Mouse (Mus musculus): ENCODE data around the gene Tmem86a. TPM values are rescaled to one million over a fixed set of nuclear protein-coding genes. Genes with fewer than 3 reads are reported as not detected.

The Tmem86a gene
- polyA plus RNA-seq (2012; rRNA removed) = 12.0 and 13.4 TPM in 2 replicates

DNA sequence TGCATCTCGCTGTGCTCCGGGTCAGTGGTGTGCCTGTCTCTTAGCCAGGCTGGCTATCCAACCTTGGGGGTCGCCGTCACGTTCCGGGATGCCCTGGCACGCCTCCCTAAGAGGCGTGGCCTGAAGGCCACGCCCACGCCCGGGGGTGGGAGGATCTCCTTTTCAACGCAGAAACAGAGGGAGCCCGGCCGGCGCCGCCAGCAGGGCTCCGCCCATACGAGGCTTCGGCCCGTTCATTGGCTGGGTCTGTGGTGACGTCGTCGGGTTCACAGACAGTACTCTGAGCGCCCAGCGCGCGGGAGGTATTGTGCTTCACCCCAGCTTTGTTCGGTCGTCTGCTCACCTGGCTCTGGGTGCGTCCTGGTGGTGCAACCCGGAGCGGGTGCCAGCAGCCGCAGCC, at the start of gene Tmem86a:
TSS of gene Tmem86a (plus strand) at position 236 of the 400 bp plus-strand sequence.

DNA sequence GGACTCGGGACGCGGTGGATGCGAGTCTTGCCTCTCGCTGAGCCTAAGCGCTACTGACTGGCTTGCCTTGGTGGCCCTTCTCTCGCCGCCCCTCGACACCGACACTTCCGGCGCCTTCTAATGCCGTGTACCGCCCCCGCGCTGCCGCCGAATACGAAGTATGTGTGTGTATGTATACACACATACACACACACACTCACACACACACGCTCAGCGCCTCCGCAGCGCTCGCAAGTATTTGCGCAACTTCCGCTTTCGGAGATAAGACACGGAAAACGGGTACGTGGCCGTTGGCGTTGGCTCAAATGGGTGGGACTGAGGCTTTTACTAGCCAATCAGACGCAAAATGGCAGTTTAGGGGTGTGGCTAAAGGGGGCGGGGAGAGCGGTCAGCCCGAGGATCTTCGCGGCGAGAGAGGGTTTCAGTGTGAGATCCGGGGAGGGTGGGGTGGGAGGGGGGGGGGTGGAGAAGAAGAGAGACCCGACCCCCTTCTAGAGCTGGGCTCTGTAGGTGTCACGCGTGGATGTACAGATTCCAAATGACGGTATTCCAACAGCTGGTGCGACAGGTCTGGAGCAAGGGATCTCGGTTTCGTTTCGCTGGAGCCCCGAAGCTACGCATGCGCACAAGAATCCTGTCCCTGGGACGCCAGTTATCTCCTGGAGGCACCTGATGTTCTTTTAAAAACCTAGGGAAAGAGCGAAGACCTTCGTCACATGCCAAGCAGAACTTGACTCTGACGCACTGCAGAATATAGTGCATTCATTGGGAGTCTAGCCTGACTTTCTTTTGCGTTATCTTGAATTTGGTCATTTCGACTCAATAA, 42.0 kb upstream of the Tmem86a start, which contains the start of gene Spty2d1:
TSS of gene Spty2d1 (minus strand) at position 244 of the 826 bp plus-strand sequence.

Other genes with a start within 250 kb of the Tmem86a start
- gene Ldha, start 209.1 kb upstream of the Tmem86a start, polyA plus RNA-seq (2012; rRNA removed) = 348 and 395 TPM in 2 replicates
- 0.16 TPM in 2 replicates for gene Ldhc, start 189.4 kb upstream of the Tmem86a start, polyA plus RNA-seq (2012; rRNA removed)
- gene Tsg101, start 130.6 kb upstream of the Tmem86a start, polyA plus RNA-seq (2012; rRNA removed) = 16.2 and 22.1 TPM in 2 replicates
- 4.0 and 4.6 TPM in 2 replicates for gene Uevld, start 92.1 kb upstream of the Tmem86a start, polyA plus RNA-seq (2012; rRNA removed)
- gene Gm9999, start 67.0 kb upstream of the Tmem86a start, polyA plus RNA-seq (2012; rRNA removed) = not detected in 2 replicates
- 6.1 and 7.1 TPM in 2 replicates for gene Spty2d1, start 42.2 kb upstream of the Tmem86a start, polyA plus RNA-seq (2012; rRNA removed)
- gene Ptpn5, start 83.1 kb downstream of the Tmem86a start, polyA plus RNA-seq (2012; rRNA removed) = 0.01 and 0.02 TPM in 2 replicates
- not detected in 2 replicates for gene Mrgpra6, start 154.3 kb downstream of the Tmem86a start, polyA plus RNA-seq (2012; rRNA removed)
- gene Mrgpra9, start 202.2 kb downstream of the Tmem86a start, polyA plus RNA-seq (2012; rRNA removed) = not detected in 2 replicates